Mouse (Mus musculus) E14TG2a.4 (cell line): ENCODE measurements around the gene Arfip1.

ENCODE experiments used
- CTCF ChIP-seq: conservative IDR thresholded peaks from 2 replicates; pipeline ENCODE4 v1.5.1; 2014; ENCODE audit warnings: low read length
- NANOG ChIP-seq: IDR thresholded peaks from 2 replicates; pipeline ENCODE4 v1.6.1; 2014; ENCODE audit warnings: borderline replicate concordance, low read length, mixed read lengths
- POU5F1 ChIP-seq: IDR thresholded peaks from 2 replicates; pipeline ENCODE4 v1.6.1; 2014; ENCODE audit warnings: low read length, borderline replicate concordance

DNA sequence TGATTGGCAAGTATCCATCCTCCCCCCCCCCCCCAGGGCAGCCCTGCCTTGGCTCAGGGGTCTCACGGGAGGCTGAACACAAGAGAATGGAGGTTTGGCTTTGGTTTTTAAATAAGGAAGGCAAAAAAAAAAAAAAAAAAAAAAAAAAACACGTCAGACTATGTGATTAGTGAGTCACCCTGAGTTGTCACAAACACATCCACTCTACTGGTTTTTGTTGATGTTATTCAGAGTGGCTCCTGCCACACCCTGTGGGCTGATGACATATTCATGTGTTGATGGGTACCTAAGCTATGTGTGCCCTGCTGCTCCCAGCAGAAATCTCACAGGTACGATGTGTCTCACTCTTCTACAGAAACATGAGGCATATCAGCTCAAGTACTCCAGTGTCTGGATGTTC lies 131.8 kb downstream of the Arfip1 start:
- TF ChIP-seq POU5F1 (no peak), CTCF (no peak), NANOG (no peak)
